Mouse (Mus musculus) kidney, embryonic 14.5 days (tissue): ENCODE data around the gene Plac8. TPM values are rescaled to one million over a fixed set of nuclear protein-coding genes. Genes with fewer than 3 reads are reported as not detected.
A peak's percentile ranks its signal among the peaks of the same experiment; 100 is the strongest.

Experiments
- ATAC-seq: fragments of 200-750 bp; cut with Nextera tagmentation; 2 replicates; pipeline ENCODE4 v1.8.0; 2017; ENCODE audit warnings: moderate number of reproducible peaks, mild to moderate bottlenecking, moderate TSS enrichment, moderate library complexity; ENCODE audit not compliant: low FRiP score, low TSS enrichment
- H3K27ac ChIP-seq: fragments of 300-500 bp; sonication (generic); 2 replicates; pipeline ENCODE4 v1.5.1; 2014; ENCODE audit warnings: low read depth, mild to moderate bottlenecking, low read length, moderate library complexity, mixed read lengths
- H3K27me3 ChIP-seq: fragments of 300-500 bp; sonication (generic); 2 replicates; pipeline ENCODE4 v1.6.1; 2014; ENCODE audit warnings: mild to moderate bottlenecking, low read length; ENCODE audit not compliant: control insufficient read depth, insufficient read depth
- H3K36me3 ChIP-seq: fragments of 300-500 bp; sonication (generic); 2 replicates; pipeline ENCODE4 v1.6.1; 2014; ENCODE audit warnings: low read length, mixed read lengths; ENCODE audit not compliant: control insufficient read depth, insufficient read depth
- H3K4me1 ChIP-seq: fragments of 300-500 bp; sonication (generic); 2 replicates; pipeline ENCODE4 v1.6.1; 2014; ENCODE audit warnings: low read length, mixed read lengths; ENCODE audit not compliant: control insufficient read depth, insufficient read depth
- H3K4me2 ChIP-seq: fragments of 300-500 bp; sonication (generic); replicated peaks from 2 replicates; pipeline ENCODE4 v1.6.1; 2014; ENCODE audit warnings: low read depth, mild to moderate bottlenecking, low read length
- H3K4me3 ChIP-seq: fragments of 300-500 bp; sonication (generic); 2 replicates; pipeline ENCODE4 v1.5.1; 2014; ENCODE audit warnings: mild to moderate bottlenecking, low read length
- H3K9ac ChIP-seq: fragments of 300-500 bp; sonication (generic); 2 replicates; pipeline ENCODE4 v1.6.1; 2014; ENCODE audit warnings: low read depth, mild to moderate bottlenecking, low read length, moderate library complexity
- H3K9me3 ChIP-seq: fragments of 300-500 bp; sonication (generic); 2 replicates; pipeline ENCODE4 v1.6.1; 2016; ENCODE audit warnings: low read length; ENCODE audit not compliant: control insufficient read depth
- WGBS: fragments of 180-500 bp; shearing (Covaris S2); extraction: QIAGEN DNeasy Blood & Tissue Kit; methylation state at CpG from one replicate; pipeline ENCODE4 v1.1.7; 2014; 5-methylcytosine and 5-hydroxymethylcytosine counted together
- polyA plus RNA-seq: library from polyadenylated mRNA; unstranded; fragments of >200 nt; fragmentation: Nextera tagmentation; extraction: Ambion mirVana; gene quantifications from 2 replicates; pipeline ENCODE4 v1.2.1, GENCODE M21; 2014

Gene Plac8
- polyA plus RNA-seq, result 105 and 140 TPM in 2 replicates

GRCm38 (mm10) chr5:100572069-100572468 lies at the start of gene Plac8:
TSS of gene Plac8 (minus strand) at chr5:100572245.
- Histone ChIP-seq H3K4me2 (peak within 1 kb of the TSS; percentile 31), H3K9me3 (no peaks in the 10 kb centered on the region), H3K27ac (peak within 1 kb of the TSS; percentile 7; the same call in 1 of the 2 replicates), H3K4me3 (peak within 1 kb of the TSS; percentile 25; the same call in 1 of the 2 replicates), H3K27me3 (no peaks in the 10 kb centered on the region), H3K4me1 (peaks cover 17% of the 10 kb centered on the region), H3K9ac (no peak within 1 kb of the TSS), H3K36me3 (no peaks in the 10 kb centered on the region)
- WGBS, result 26% methylated on average over 7 of the region's 7 CpGs
- ATAC-seq, result no peak

DNA sequence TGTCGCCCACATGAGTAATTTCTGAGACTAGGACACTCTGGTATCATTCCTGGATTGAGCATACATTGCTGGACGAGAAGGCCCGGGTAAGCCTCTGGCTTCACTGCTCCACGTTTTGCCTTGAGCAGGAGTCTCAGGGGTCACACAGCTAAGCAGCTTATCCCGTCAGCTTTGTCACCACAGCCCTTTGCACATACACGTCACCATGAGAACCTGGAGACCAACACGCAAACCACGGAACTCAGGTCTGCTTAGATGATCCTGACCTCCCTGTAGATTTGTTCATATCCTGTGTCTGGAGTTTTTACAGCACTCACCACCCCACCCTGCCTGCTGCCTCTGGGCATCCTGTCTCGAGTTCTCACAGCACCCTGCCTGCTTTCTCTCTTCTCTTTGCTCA lies 48.9 kb upstream of the Plac8 start:
- no peaks in the 10 kb centered on the region for H3K4me1 ChIP-seq
- ATAC-seq, result 0 out of 2 replicates have a peak, but pooled peaks have one; percentile 32
- H3K9ac ChIP-seq, result no peak overlapping the region
- 69% methylated on average over 9 of the region's 9 CpGs for WGBS
- no peaks in the 10 kb centered on the region for H3K36me3 ChIP-seq
- H3K27ac ChIP-seq, result no peak overlapping the region
- H3K9me3 ChIP-seq, result no peaks in the 10 kb centered on the region
- H3K27me3 ChIP-seq, result no peaks in the 10 kb centered on the region
- no peak overlapping the region for H3K4me3 ChIP-seq
- no peak overlapping the region for H3K4me2 ChIP-seq

GRCm38 (mm10) chr5:100619586-100620275 lies 47.7 kb upstream of the Plac8 start:
- Histone ChIP-seq H3K27me3 (no peaks in the 10 kb centered on the region), H3K9me3 (no peaks in the 10 kb centered on the region), H3K4me2 (no peak overlapping the region), H3K36me3 (no peaks in the 10 kb centered on the region), H3K4me3 (no peak overlapping the region), H3K9ac (no peak overlapping the region), H3K4me1 (no peaks in the 10 kb centered on the region), H3K27ac (no peak overlapping the region)
- 89% methylated on average over 15 of the region's 15 CpGs for WGBS
- no peak for ATAC-seq

GRCm38 (mm10) chr5:100613896-100614768 lies 42.1 kb upstream of the Plac8 start:
- Histone ChIP-seq H3K4me3 (no peak overlapping the region), H3K4me2 (no peak overlapping the region), H3K36me3 (no peaks in the 10 kb centered on the region), H3K27me3 (no peaks in the 10 kb centered on the region), H3K27ac (no peak overlapping the region), H3K9me3 (no peaks in the 10 kb centered on the region), H3K9ac (no peak overlapping the region), H3K4me1 (no peaks in the 10 kb centered on the region)
- 86% methylated on average over 17 of the region's 17 CpGs for WGBS
- ATAC-seq, result no peak

- Histone ChIP-seq H3K9ac (no peak overlapping the region), H3K4me1 (no peaks in the 10 kb centered on the region), H3K4me3 (no peak overlapping the region), H3K4me2 (no peak overlapping the region), H3K27ac (no peak overlapping the region), H3K36me3 (no peaks in the 10 kb centered on the region), H3K27me3 (no peaks in the 10 kb centered on the region), H3K9me3 (no peaks in the 10 kb centered on the region)
- 77% methylated on average over 9 of the region's 9 CpGs for WGBS
- ATAC-seq, result no peak
These were observed 35.8 kb upstream of the Plac8 start for GRCm38 (mm10) chr5:100607868-100608267.

GRCm38 (mm10) chr5:100607090-100607762 lies 35.2 kb upstream of the Plac8 start:
- Histone ChIP-seq H3K9me3 (no peaks in the 10 kb centered on the region), H3K4me3 (no peak overlapping the region), H3K9ac (no peak overlapping the region), H3K36me3 (no peaks in the 10 kb centered on the region), H3K4me1 (no peaks in the 10 kb centered on the region), H3K27ac (no peak overlapping the region; the same call in 1 of the 2 replicates), H3K4me2 (no peak overlapping the region), H3K27me3 (no peaks in the 10 kb centered on the region)
- WGBS, result 63% methylated on average over 4 of the region's 4 CpGs
- ATAC-seq, result peak; percentile 71; the same call in 1 of the 2 replicates

DNA sequence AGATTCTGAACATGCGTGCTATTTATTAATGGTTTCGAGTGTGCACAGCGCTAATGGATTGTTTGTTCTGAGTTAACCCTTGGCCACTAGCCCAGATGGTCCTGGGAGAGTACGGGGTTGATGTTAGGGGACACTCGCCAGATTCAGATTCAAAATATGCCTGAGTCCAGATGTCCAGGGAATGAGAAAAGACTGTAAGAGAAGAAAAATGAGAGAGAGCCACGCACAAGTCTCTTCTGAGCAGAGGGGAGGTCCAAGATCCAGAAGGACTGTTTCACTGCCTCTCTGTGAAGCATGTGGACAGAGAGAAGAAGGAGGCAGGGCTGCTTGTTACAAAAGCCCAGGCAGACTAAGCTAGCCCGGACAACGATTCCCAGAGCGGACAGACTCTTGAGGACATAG lies 33.8 kb upstream of the Plac8 start:
- H3K4me3 ChIP-seq, result no peak overlapping the region
- H3K36me3 ChIP-seq, result no peaks in the 10 kb centered on the region
- no peak overlapping the region for H3K9ac ChIP-seq
- no peaks in the 10 kb centered on the region for H3K4me1 ChIP-seq
- H3K4me2 ChIP-seq, result 0 out of 2 replicates have a peak overlapping the region, but pooled peaks have one; percentile 0
- no peaks in the 10 kb centered on the region for H3K27me3 ChIP-seq
- H3K27ac ChIP-seq, result peak overlapping the region; percentile 63
- ATAC-seq, result peak; percentile 83
- no peaks in the 10 kb centered on the region for H3K9me3 ChIP-seq
- 51% methylated on average over 9 of the region's 9 CpGs for WGBS

DNA sequence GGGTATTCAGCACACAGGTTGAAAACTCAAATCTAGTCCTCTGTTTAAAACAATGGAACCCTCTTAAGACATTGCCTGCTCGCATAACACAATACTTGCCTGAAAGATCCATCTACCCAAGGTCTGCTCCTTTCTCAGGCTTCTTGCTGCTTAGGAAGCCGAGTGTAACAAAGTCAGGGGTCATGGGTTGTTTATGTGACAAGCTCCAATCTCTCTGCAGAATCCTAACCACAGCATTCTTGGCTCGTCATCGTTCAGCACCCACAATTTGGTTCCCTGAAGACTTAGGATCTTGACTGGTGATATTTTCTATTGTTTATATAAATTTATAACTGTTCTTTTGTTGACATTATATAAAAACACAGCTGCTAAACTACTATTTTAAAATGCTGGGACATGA lies 32.0 kb upstream of the Plac8 start:
- 53% methylated on average over 4 of the region's 4 CpGs for WGBS
- no peak for ATAC-seq
- H3K4me3 ChIP-seq, result no peak overlapping the region

More for the DNA sequence above, 32.0 kb upstream of the Plac8 start:
- Histone ChIP-seq H3K4me1 (no peaks in the 10 kb centered on the region), H3K36me3 (no peaks in the 10 kb centered on the region), H3K4me2 (no peak overlapping the region), H3K27ac (no peak overlapping the region), H3K27me3 (no peaks in the 10 kb centered on the region), H3K9me3 (no peaks in the 10 kb centered on the region), H3K9ac (no peak overlapping the region)
